Mouse (Mus musculus): ENCODE data around the gene Smyd3.

Gene Smyd3

DNA sequence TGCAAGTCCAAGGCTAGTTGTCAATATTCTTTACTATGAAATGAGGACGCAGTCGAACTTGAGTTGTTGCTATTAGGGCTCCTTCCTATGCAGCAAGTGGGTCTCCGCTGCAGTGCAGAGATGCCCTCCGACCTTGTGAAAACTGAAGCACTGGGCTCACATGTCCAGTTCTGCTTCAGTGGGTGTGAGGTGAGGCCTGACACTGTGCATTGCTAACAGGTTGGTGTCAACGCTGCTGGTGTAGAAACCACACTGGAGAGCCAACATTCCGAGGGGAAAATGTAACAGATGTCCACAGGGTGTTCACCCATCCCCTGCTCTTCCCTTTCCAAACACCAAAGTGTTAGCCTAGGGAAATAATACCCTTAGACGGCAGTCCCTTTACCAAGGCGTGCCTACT is 43.1 kb downstream of the Smyd3 start:
- in situ Hi-C loops (cut with MboI; ENCODE audit: unreplicated experiment in 2 of 2): loop anchor here (5.0 to 25.0 kb wide), 7 partner anchors 947 to 1762 kb away; partner anchors contain the start of gene Kif26b (in 2 of the 2)

DNA sequence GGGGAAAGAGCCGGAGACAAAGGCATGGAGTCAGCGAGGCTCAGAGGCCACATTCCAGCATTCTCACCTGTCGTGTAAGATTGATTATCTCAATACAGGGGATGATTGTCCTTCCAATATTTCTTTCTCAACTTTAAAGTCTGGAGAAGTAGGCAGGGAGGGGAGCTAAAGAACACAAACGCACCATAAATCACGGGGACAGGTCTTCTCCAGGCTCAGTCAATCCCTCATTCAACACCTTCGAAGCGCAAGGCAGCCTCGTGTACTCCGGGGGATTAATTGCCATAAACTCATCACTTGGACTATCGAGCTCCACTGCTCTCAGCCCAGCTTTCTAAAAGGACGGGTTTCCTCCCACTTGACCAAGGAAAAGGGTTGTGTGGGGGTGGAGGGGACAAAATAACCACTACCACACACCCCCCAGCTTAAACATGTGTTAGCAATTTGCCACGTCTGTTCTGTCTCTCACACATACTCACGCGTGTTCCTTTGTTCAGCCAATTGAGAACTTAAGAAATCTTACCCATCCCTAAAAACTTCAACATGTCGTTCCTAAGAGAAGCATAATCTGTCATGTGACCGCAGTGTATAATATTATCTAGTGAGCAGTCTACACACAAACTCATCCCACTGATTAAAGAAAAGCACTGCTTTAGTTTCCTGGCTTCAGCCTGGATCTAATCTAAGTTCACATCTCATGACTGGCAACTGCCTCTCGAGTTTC is 43.8 kb downstream of the Smyd3 start:
- in situ Hi-C loops (cut with MboI; ENCODE audit: unreplicated experiment in 2 of 2): loop anchor here (10.0 kb wide), 3 partner anchors 1009 to 1529 kb away; no protein-coding TSS in a partner anchor

GRCm38 (mm10) chr1:179467970-179468369 is 49.9 kb downstream of the Smyd3 start:
- in situ Hi-C loops (cut with MboI; ENCODE audit: unreplicated experiment in 2 of 2): no loop called here

- in situ Hi-C loops (cut with MboI; ENCODE audit: unreplicated experiment in 2 of 2): no loop called here
Observed at GRCm38 (mm10) chr1:179462376-179462775, 55.5 kb downstream of the Smyd3 start.

DNA sequence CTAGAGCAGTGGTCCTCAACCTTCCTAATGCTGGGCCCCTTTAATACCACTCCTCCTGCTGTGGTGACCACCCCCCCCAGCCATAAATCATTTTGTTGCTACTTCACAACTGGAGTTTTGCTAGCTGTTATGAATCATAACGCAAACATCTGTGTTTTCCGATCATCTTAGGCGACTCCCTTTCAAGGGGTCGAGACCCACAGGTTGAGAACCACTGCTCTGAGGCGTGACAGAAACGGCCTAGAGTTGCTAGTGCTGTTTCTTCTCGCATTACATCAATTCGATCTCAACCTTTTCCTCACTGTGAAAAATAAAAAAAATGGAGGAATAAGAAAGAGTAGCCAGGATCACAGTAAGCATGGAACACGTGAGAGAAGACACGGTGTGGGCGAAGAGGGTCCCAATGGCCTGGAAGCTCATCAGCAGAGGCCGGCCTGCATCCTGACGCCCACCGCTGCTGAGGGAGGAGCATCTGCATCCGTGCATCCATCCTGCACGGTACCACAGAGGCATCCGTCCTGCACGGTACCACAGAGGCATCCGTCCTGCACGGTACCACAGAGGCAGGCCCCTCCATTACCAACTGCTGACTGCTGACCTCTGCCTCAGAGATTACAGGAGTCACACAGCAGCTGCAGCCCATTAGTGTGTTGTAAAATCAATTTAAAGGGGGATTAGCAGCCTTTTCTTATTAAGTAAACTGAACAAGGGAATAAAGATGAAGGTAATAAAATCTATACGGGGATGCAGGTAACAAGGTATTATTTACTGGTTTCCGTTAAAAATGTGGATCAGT is 56.6 kb downstream of the Smyd3 start:
- in situ Hi-C loops (cut with MboI; ENCODE audit: unreplicated experiment in 2 of 2): no loop called here

GRCm38 (mm10) chr1:179458987-179459368 is 58.9 kb downstream of the Smyd3 start:
- in situ Hi-C loops (cut with MboI; ENCODE audit: unreplicated experiment in 2 of 2): no loop called here

- in situ Hi-C loops (cut with MboI; ENCODE audit: unreplicated experiment in 2 of 2): no loop called here
Observed at GRCm38 (mm10) chr1:179458236-179458986, 59.4 kb downstream of the Smyd3 start.

DNA sequence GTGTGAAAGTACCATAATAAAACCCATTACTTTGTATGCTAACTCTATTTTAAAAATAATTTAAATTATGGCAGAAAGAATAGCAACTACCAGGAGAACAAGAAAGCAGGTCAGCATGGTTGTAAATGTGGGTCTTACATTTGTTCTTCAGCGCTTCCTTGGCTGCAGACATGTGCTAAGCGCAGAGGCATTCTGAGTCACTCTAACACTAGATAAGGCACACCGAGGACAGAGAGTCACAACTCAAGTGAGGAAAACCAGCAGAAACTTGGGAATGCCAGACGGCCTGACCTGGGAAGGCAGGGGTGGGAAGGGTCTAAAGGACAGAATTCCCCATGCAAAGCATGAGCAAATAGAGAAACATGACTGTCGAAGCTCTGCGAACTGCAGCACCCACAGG is 63.2 kb downstream of the Smyd3 start:
- in situ Hi-C loops (cut with MboI; ENCODE audit: unreplicated experiment in 2 of 2): no loop called here

DNA sequence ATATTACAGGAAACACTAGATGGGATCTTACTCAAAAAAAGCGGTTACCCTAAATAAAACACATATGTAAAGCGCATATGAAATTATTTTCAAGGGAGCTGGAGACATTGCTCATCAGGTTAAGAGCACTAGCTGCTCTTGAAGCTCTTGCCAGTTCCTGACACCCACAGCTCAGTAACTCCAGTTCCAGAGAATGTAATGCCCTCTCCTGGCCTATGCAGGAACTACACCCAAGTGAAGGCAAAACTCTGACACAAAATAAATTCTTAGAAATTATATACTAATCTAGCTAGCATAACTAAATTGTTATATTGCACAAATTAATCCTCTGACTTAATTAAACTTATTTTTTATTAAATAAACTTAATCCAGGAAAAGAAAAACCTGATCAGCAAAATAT is 66.6 kb downstream of the Smyd3 start:
- in situ Hi-C loops (cut with MboI; ENCODE audit: unreplicated experiment in 2 of 2): no loop called here

DNA sequence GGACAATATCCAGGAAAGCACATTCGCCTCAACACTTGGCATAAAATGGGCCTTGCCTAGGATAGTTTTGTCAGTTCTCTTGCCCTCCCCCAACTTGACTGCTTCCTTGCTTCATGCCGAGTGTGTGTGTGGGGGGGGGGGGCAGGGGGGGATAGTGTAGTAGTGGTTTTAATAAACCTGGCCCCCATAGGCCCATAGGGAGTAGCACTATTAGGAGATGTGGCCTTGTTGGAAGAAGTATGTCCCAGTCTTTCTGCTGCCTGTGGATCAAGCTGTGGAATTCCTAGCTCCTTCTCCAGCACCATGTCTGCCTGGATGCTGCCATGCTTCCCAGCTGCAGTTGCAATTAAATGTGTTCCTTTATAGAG is 71.0 kb downstream of the Smyd3 start:
- in situ Hi-C loops (cut with MboI; ENCODE audit: unreplicated experiment in 2 of 2): no loop called here

GRCm38 (mm10) chr1:179446127-179446844 is 71.6 kb downstream of the Smyd3 start:
- in situ Hi-C loops (cut with MboI; ENCODE audit: unreplicated experiment in 2 of 2): no loop called here

GRCm38 (mm10) chr1:179443835-179444234 is 74.0 kb downstream of the Smyd3 start:
- in situ Hi-C loops (cut with MboI; ENCODE audit: unreplicated experiment in 2 of 2): no loop called here

DNA sequence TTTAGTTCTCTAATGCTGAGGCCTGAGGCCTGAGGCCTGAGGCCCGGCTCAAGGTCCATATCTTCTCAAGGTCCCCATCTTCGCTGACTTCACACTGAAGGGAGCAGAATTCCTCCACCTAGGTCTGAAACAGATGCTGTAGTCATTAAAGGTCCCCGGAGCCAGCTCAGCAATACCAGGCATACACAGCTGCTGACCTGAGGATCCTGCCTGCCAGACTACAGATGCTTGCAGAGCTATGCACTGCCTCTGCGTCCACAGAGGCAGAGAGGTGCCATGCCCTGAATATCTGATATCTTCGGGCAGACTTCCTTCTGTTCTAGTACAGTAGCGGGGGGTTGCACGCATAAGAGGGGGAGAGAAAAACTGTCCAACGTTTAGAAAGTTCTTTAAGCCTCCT is 74.4 kb downstream of the Smyd3 start:
- in situ Hi-C loops (cut with MboI; ENCODE audit: unreplicated experiment in 2 of 2): no loop called here

- in situ Hi-C loops (cut with MboI; ENCODE audit: unreplicated experiment in 2 of 2): no loop called here
Observed at GRCm38 (mm10) chr1:179436596-179436995, 81.2 kb downstream of the Smyd3 start.

DNA sequence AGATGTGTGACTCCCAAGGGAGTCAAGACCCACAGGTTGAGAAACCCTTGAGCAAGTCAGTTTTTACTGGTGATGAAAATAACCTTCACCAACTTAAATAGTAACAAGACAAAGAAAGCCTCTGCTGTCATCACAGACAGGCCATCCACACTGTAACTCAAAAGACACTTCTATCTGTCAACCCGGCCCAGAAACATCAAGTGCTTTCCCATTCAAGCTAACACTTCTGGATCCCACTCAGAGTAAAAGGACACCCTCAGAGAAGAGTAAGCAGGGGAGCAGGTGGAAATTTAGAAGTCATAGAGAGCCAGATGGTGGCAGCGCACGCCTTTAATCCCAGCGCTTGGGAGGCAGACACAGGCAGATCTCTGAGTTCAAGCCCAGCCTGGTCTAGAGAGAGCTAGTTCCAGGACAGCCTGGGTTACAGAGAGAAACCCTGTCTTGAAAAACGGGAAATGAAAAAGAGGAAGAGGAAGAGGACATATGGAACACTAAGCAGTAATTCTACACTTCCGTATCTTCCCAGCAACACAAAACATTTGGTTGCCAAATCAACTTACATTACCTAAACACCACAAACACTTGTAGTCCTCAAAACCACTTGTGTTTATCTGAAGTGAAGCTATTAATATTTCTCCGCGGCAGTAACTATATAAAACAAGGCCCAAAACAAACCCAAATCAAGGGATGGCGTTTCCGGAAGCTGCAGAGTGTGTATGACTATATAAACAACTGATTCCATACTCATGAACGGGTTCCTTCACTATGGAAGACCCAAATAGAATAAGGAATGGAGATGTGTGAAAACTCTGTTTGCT is 83.2 kb downstream of the Smyd3 start:
- in situ Hi-C loops (cut with MboI; ENCODE audit: unreplicated experiment in 2 of 2): no loop called here

DNA sequence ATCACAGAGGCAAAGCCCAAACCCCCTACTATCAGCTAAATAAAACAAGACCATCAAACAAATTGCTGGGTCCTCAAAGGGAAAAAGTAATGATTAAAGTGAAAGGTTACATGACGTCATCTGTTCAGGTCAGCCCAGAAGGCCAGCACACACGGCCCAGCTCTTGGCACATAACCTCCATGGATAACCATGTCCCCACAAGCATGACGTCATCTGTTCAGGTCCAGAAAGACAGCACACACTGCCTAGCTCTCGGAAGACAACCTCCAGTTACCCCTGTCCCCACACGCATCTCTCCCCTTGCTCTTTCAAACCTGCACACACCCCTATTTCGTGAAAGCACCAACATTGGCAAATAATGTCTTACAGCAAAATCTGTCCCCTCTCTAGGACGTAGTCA is 84.0 kb downstream of the Smyd3 start:
- in situ Hi-C loops (cut with MboI; ENCODE audit: unreplicated experiment in 2 of 2): no loop called here

GRCm38 (mm10) chr1:179433355-179433754 is 84.5 kb downstream of the Smyd3 start:
- in situ Hi-C loops (cut with MboI; ENCODE audit: unreplicated experiment in 2 of 2): no loop called here

GRCm38 (mm10) chr1:179430077-179430476 is 87.8 kb downstream of the Smyd3 start:
- in situ Hi-C loops (cut with MboI; ENCODE audit: unreplicated experiment in 2 of 2): no loop called here

DNA sequence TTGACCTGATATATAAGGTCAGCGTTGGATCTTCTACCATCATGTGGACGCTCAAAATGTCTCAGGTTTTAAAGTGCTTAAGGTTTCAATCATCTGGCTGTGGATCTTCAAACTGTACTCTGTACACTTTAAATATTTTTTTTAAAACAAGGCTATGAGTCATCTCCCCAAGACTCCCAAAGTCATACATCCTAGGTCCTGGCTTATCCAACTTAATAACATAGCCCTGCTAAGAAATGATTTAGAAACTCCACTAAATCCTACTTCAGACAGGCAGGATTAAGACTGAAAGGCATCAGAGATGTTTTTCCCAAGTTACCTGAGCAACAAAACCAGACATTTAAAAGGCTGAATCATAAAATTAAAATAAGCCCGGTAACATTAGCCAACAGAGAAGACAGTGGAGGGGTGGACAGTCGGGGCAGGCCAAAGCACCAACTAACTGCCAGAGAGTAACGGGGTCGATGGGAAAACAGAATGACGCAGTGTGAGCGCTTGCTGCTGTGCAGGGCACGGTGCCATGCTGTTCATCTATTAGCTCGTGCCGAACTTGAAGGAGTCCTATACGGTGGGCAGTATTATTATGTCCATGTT is 92.9 kb downstream of the Smyd3 start:
- in situ Hi-C loops (cut with MboI; ENCODE audit: unreplicated experiment in 2 of 2): no loop called here

All from v-Abl transformed pro-B cells (cell line).